Mouse (Mus musculus): ENCODE data around the gene Tagap.

The Tagap gene

GRCm38 (mm10) chr17:7925413-7926160 is at the start of gene Tagap:
Gene Tagap (plus strand): TSS chr17:7926000.
- peak; percentile 40 to 45 for DNase-seq (ENCODE audit: low read depth in 2 of 2, low spot score in 2 of 2)

- no peak for DNase-seq (ENCODE audit: low read depth in 2 of 2, low spot score in 2 of 2)
These were observed 49.3 kb upstream of the Tagap start for GRCm38 (mm10) chr17:7876541-7876940.

- DNase-seq (ENCODE audit: low read depth in 2 of 2, low spot score in 2 of 2), result no peak
These were observed 48.5 kb upstream of the Tagap start for GRCm38 (mm10) chr17:7877191-7877764.

GRCm38 (mm10) chr17:7877878-7878277 is 47.9 kb upstream of the Tagap start:
- DNase-seq (ENCODE audit: low read depth in 2 of 2, low spot score in 2 of 2), result peak; percentile 33 to 45

- no peak for DNase-seq (ENCODE audit: low read depth in 2 of 2, low spot score in 2 of 2)
These were observed 46.3 kb upstream of the Tagap start for GRCm38 (mm10) chr17:7879529-7879928.

GRCm38 (mm10) chr17:7883126-7883525 is 42.7 kb upstream of the Tagap start:
- DNase-seq (ENCODE audit: low read depth in 2 of 2, low spot score in 2 of 2), result no peak

- no peak for DNase-seq (ENCODE audit: low read depth in 2 of 2, low spot score in 2 of 2)
These were observed 41.2 kb upstream of the Tagap start for GRCm38 (mm10) chr17:7884606-7885005.

GRCm38 (mm10) chr17:7887071-7887815 is 38.6 kb upstream of the Tagap start:
- DNase-seq (ENCODE audit: low read depth in 2 of 2, low spot score in 2 of 2), result no peak

GRCm38 (mm10) chr17:7888291-7888690 is 37.5 kb upstream of the Tagap start:
- DNase-seq (ENCODE audit: low read depth in 2 of 2, low spot score in 2 of 2), result no peak

GRCm38 (mm10) chr17:7889026-7889425 is 36.8 kb upstream of the Tagap start:
- no peak for DNase-seq (ENCODE audit: low read depth in 2 of 2, low spot score in 2 of 2)

- peak in 1 of 2 experiments; percentile 46 for DNase-seq (ENCODE audit: low read depth in 2 of 2, low spot score in 2 of 2)
These were observed 33.1 kb upstream of the Tagap start for GRCm38 (mm10) chr17:7892676-7893075.

GRCm38 (mm10) chr17:7894094-7894493 is 31.7 kb upstream of the Tagap start:
- DNase-seq (ENCODE audit: low read depth in 2 of 2, low spot score in 2 of 2), result no peak

- no peak for DNase-seq (ENCODE audit: low read depth in 2 of 2, low spot score in 2 of 2)
These were observed 29.7 kb upstream of the Tagap start for GRCm38 (mm10) chr17:7896047-7896635.

GRCm38 (mm10) chr17:7897120-7897519 is 28.7 kb upstream of the Tagap start:
- no peak for DNase-seq (ENCODE audit: low read depth in 2 of 2, low spot score in 2 of 2)

- no peak for DNase-seq (ENCODE audit: low read depth in 2 of 2, low spot score in 2 of 2)
These were observed 28.0 kb upstream of the Tagap start for GRCm38 (mm10) chr17:7897756-7898155.

GRCm38 (mm10) chr17:7899233-7899632 is 26.6 kb upstream of the Tagap start:
- no peak for DNase-seq (ENCODE audit: low read depth in 2 of 2, low spot score in 2 of 2)

GRCm38 (mm10) chr17:7899961-7900360 is 25.8 kb upstream of the Tagap start:
- DNase-seq (ENCODE audit: low read depth in 2 of 2, low spot score in 2 of 2), result no peak

- no peak for DNase-seq (ENCODE audit: low read depth in 2 of 2, low spot score in 2 of 2)
These were observed 24.3 kb upstream of the Tagap start for GRCm38 (mm10) chr17:7901536-7901935.

GRCm38 (mm10) chr17:7902362-7902761 is 23.4 kb upstream of the Tagap start:
- peak; percentile 77 to 84 for DNase-seq (ENCODE audit: low read depth in 2 of 2, low spot score in 2 of 2)

- no peak for DNase-seq (ENCODE audit: low read depth in 2 of 2, low spot score in 2 of 2)
These were observed 20.8 kb upstream of the Tagap start for GRCm38 (mm10) chr17:7904992-7905391.

GRCm38 (mm10) chr17:7905936-7906685 is 19.7 kb upstream of the Tagap start:
- no peak for DNase-seq (ENCODE audit: low read depth in 2 of 2, low spot score in 2 of 2)

Measured in CD8-positive naive resting alpha-beta T cell, adult 2 months (primary cell).